Mouse (Mus musculus): ENCODE measurements around the gene Dpysl4. TPM values are rescaled to one million over a fixed set of nuclear protein-coding genes. Genes with fewer than 3 reads are reported as not detected.

Gene Dpysl4
- polyA plus RNA-seq, 1 experiment from 2014 or later: 0.04 TPM

- no peaks in the 10 kb centered on the region for H3K27me3 ChIP-seq (ENCODE audit: insufficient read depth, low read length)
- H3K9ac ChIP-seq (replicated peaks): no peak overlapping the region
- H3K9me3 ChIP-seq (ENCODE audit: low read length): no peaks in the 10 kb centered on the region
- no peak overlapping the region for H3K4me3 ChIP-seq (ENCODE audit: low read depth, low read length)
- WGBS (ENCODE audit: insufficient replicate concordance): 39% methylated on average over 6 of the region's 7 CpGs
- H3K4me1 ChIP-seq (ENCODE audit: insufficient read depth): no peaks in the 10 kb centered on the region
- TF ChIP-seq EP300 (IDR thresholded peaks at IDR 0.05; ENCODE audit: low read depth) (no peak), CTCF (IDR thresholded peaks at IDR 0.05; ENCODE audit: low read depth) (no peak)
- ATAC-seq (no peak), DNase-seq (no peak)
- no peak overlapping the region for H3K27ac ChIP-seq (ENCODE audit: low read depth)
- H3K36me3 ChIP-seq (replicated peaks; ENCODE audit: insufficient read depth, low read length): no peaks in the 10 kb centered on the region
- no peak overlapping the region for H3K4me2 ChIP-seq (ENCODE audit: low read depth, low read length)
Measured at GRCm38 (mm10) chr7:139149373-139149772, 63.6 kb downstream of the Dpysl4 start.

DNA sequence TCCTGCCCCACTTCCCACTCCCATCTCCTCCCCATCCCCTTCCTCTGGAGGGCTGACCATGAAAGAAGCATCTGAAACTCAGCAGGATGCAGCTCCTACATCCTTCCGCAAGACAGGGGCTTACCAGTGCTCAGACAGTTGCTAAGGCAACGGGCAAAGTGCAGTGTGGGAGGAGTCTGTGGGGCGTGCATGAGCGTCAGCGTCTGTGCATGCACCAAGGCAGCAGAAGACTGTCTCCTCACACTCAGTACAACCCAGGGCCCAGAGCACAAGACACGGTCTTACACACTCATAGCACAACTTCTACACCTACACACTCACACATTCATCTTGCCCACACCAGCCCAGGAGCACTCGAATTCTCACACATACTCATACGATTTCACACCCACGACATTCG lies 65.3 kb downstream of the Dpysl4 start:
- Histone ChIP-seq H3K9me3 (ENCODE audit: low read length) (no peaks in the 10 kb centered on the region), H3K4me3 (ENCODE audit: low read depth, low read length) (no peak overlapping the region), H3K27me3 (ENCODE audit: insufficient read depth, low read length) (no peaks in the 10 kb centered on the region), H3K36me3 (replicated peaks; ENCODE audit: insufficient read depth, low read length) (no peaks in the 10 kb centered on the region), H3K27ac (ENCODE audit: low read depth) (no peak overlapping the region), H3K4me2 (ENCODE audit: low read depth, low read length) (no peak overlapping the region), H3K9ac (replicated peaks) (no peak overlapping the region), H3K4me1 (ENCODE audit: insufficient read depth) (no peaks in the 10 kb centered on the region)
- 26% methylated on average over 10 of the region's 10 CpGs for WGBS (ENCODE audit: insufficient replicate concordance)
- ATAC-seq (no peak), DNase-seq (no peak)
- TF ChIP-seq CTCF (IDR thresholded peaks at IDR 0.05; ENCODE audit: low read depth): no peak
- no peak for TF ChIP-seq EP300 (IDR thresholded peaks at IDR 0.05; ENCODE audit: low read depth)

Other genes starting within 250 kb of the Dpysl4 start
- 17.2 and 18.9 TPM in 2 replicates for gene Ppp2r2d, start 239.9 kb upstream of the Dpysl4 start, polyA plus RNA-seq (2015; fragmentation: Nextera tagmentation; extraction: Ambion mirVana)
- gene Mapk1ip1, start 239.7 kb upstream of the Dpysl4 start, polyA plus RNA-seq (2015; fragmentation: Nextera tagmentation; extraction: Ambion mirVana): 5.2 and 5.5 TPM in 2 replicates
- gene Bnip3, start 176.5 kb upstream of the Dpysl4 start, polyA plus RNA-seq (2015; fragmentation: Nextera tagmentation; extraction: Ambion mirVana): 171 and 190 TPM in 2 replicates
- gene Jakmip3, start 145.3 kb upstream of the Dpysl4 start, polyA plus RNA-seq (2015; fragmentation: Nextera tagmentation; extraction: Ambion mirVana): not detected in 2 replicates
- 0.43 and 0.78 TPM in 2 replicates for gene Lrrc27, start 127.0 kb downstream of the Dpysl4 start, polyA plus RNA-seq (2015; fragmentation: Nextera tagmentation; extraction: Ambion mirVana)
- gene Stk32c, start 127.3 kb downstream of the Dpysl4 start, polyA plus RNA-seq (2015; fragmentation: Nextera tagmentation; extraction: Ambion mirVana): not detected in 2 replicates
- 1.3 and 1.5 TPM in 2 replicates for gene Pwwp2b, start 162.5 kb downstream of the Dpysl4 start, polyA plus RNA-seq (2015; fragmentation: Nextera tagmentation; extraction: Ambion mirVana)

All from liver, postnatal 0 days (tissue).